Mouse (Mus musculus) thymus, adult 2 months (tissue): ENCODE measurements at regions not wholly inside any gene's neighbourhood (a gene's known extent, or its start where the extent isn't known, plus 50 kb on each side); places are given as distances from the start of the nearest gene placed in this dataset.

Experiments used
- CTCF ChIP-seq: fragments of 200-500 bp; IDR thresholded peaks from 2 replicates; pipeline ENCODE4 v1.5.1; 2012; ENCODE audit warnings: mild to moderate bottlenecking, control low read depth, low read length, moderate library complexity, borderline replicate concordance; ENCODE audit not compliant: control insufficient read depth, poor library complexity, insufficient read depth; ENCODE audit errors: extremely low read depth
- POLR2A ChIP-seq: fragments of 200-500 bp; IDR thresholded peaks from 2 replicates; pipeline ENCODE4 v1.6.1; 2012; ENCODE audit warnings: mild to moderate bottlenecking, low read length, control low read depth, moderate library complexity; ENCODE audit not compliant: control insufficient read depth, poor library complexity, insufficient read depth; ENCODE audit errors: extremely low read depth

DNA sequence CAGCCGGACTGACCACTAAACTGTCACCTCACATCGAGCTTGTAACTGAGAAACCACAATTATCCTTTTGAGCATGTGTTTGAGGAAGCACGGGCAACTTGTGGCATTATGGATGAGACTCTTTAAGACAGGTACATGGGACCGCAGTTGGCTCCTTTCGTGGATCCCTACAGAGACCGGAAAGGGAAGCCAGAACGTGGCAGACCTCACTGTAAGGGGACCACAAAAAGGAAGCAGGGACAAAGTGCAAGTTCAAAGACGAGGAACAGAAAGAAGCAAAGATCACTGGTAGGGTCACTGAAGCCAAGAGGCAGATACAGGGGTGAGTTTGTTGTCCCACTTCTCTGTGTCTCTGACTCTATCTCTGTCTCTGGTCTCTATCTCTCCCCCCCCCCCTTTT lies 420.4 kb downstream of the Wdr11 start:
- no peak for TF ChIP-seq POLR2A
- no peak for TF ChIP-seq CTCF
